Mouse (Mus musculus) mesoderm, embryonic 11.5 days (tissue): Measurements from ENCODE around the gene Frmd5.

Source experiments
- DNase-seq: peaks from one replicate; pipeline ENCODE4 v3.0.0-alpha.2; 2012; ENCODE audit warnings: low read depth, low spot score

The Frmd5 gene

GRCm38 (mm10) chr2:121682361-121682760 is 124.5 kb downstream of the Frmd5 start:
- no peak for DNase-seq

GRCm38 (mm10) chr2:121679711-121680110 is 127.2 kb downstream of the Frmd5 start:
- DNase-seq: no peak

- no peak for DNase-seq
Measured at GRCm38 (mm10) chr2:121677649-121677986, 129.3 kb downstream of the Frmd5 start.

DNA sequence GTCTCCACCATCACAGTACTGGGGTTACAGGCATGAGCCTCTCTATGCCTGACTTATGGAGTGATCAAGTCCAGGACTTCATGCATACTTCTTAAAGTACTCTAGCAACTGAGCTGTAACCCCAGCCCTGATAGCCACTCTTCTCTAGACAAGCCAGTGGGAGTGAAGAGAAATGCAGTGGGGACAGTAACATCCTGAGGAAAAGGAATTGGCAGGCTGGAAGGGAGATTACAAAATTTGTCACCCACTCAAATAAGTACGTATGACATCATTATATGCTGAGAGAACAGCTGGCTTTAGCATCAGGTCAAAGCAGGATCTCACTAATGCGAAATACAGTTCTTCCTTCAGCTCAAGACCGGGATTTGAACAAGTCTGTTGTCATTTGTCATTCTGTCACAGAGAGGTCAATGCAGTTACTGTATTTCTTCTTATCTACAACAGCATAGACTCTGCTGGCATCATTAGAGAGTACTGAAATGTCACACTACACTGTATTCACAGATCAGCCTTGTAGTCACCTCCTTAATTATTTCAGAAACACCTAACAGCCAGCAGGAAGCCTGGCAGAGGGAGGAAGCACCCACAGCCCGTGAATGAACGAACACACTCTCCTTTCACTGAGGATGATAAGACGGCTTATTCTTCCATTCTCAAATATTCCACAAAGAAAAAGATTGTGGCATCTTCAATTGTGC is 129.8 kb downstream of the Frmd5 start:
- DNase-seq: peak; percentile 16

DNA sequence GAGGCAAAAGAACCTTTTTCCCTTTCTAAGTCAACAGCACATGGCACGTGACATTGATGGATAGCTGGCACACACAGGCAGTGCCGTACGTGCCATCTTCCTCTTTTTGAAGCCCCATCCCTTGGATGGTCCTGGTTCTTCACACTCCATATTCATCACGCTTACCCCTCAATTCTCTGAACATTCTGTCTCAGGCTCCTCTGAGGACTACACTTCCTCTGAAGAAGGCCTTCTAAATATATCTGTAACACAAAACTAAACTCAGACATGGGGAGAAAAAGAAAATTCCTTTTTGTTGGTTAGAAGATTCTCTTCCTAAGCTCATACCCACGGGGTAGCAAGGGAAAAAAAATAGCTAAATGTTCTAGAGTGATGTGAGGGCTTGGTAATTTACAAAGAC is 131.0 kb downstream of the Frmd5 start:
- DNase-seq: no peak

DNA sequence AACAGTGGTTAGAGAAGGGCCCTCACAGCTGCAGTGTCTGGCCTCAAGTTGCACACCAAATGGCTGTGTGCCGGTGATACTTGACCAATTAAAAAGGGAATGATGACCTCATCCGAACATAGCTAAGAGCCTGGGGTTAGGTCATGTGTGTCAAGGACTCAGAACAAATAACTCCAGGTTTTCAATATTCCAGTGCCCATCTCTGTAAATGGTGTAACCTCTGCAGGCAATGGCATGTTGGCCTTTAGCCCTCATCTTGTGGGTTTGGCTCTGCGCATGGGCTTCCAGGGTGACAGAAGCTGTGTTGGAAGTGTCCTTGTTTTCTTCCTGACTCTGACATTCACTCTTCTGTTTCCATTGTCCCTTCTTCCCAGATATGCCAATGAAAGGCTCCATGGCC is 131.8 kb downstream of the Frmd5 start:
- no peak for DNase-seq

- DNase-seq: no peak
Measured at GRCm38 (mm10) chr2:121674211-121674610, 132.7 kb downstream of the Frmd5 start.

GRCm38 (mm10) chr2:121669846-121670245 is 137.0 kb downstream of the Frmd5 start:
- DNase-seq: no peak

GRCm38 (mm10) chr2:121668256-121668655 is 138.6 kb downstream of the Frmd5 start:
- no peak for DNase-seq

DNA sequence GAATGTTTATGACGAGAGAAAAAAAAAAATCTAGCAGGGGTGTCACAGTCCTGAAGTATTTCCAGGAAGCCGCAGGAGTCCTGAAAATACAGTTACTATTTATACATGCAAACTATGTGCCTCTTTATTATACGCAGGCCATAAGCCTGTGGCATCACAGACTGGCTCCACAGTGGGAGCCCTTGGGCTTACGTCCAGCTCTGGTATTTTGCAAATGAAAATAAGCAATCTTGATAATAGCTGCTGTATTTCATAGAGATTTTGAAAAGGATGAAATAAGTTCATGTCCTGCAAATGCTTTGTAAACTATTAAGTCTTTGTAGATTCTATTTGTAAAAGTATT is 145.8 kb downstream of the Frmd5 start:
- DNase-seq: no peak

DNA sequence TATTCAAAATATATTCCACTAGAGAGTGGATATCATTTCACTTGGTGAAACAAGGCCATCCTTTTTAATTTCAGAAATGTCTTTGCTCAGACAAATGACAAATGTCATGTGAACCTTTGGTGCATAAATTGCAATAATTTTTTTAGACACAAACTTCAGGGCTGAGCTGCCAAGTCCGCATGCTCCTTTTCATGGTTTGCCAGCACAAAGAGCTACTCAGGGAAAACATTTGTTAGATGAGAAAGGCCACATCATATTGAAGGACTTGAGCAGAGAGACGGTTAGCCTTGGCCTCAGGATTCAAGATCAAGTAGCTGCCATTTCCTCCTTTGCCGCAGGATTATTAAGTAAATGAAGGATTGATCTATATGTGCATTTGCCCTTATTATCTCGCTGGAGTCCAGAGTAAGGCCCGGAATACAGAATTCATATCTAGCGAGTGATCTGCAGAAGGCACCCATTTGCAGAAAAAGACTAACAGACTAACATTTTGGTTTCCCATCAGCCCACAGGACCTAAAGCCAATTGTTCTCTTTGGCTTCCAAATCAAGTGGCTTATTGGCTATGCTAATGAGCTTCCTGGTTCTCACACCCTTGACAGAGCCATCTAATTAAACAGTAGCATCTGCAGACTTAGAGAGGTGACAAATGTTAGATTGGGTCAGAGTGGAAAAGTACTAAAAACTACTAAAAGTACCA is 146.3 kb downstream of the Frmd5 start:
- no peak for DNase-seq

DNA sequence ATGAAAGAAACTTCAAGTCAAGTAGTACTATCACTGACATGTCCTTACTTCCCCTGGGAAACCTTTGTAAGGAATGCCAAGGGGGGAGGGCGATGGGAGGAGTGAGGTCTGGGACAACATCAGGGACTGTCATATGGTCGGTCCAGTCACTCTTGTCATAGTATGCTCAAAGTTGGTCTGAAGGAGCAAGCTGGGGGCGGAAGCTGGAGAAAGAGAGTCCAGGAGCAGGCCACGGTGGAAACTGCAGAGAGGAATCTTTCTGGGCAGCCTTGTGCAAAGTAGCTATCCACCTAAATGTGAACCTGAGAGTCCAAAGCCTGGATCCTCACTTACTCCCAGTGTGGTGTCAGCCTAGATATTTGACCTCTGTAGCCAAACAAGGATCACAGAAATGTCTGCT is 147.5 kb downstream of the Frmd5 start:
- no peak for DNase-seq

- DNase-seq: no peak
Measured at GRCm38 (mm10) chr2:121658123-121658767, 148.6 kb downstream of the Frmd5 start.

DNA sequence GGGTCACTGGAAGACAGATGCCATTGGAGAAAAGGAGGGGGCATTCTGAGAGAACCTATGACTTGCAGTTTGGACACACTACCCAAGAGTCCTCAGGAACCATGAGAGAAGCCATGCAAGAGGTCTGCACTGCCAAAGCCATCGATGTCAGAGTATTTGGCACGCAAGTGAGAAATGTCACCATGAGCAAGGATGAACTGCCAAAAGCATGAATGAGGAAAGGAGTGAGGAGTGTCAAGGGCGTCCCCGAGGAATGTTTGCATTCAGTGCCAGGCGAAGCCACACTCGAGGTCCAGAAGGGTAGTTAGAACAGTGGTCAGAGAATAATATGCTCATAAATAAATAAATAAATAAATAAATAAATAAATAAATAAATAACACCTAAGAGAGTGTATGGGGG is 150.9 kb downstream of the Frmd5 start:
- DNase-seq: no peak

GRCm38 (mm10) chr2:121655106-121655505 is 151.8 kb downstream of the Frmd5 start:
- DNase-seq: no peak

GRCm38 (mm10) chr2:121646528-121646927 is 160.4 kb downstream of the Frmd5 start:
- no peak for DNase-seq

DNA sequence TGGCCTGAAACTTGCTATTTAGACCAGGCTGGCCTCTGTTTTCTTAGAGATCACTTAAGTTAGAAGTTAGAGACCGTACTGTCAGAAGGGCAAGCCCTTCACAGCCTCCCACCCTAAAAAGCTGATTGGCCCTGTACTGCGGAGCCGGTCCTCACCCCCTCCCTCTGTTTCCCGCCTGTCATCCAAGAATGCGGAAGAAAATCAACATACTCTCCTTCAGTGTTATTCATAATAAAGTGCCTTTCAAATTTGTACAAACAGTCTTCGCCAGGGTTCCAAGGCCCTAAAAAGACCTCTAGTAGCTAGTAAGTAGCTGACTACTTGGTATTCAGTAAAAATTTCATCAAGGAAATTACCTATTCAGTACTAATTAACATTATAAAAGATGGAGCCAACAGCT is 164.0 kb downstream of the Frmd5 start:
- no peak for DNase-seq

GRCm38 (mm10) chr2:121632091-121632490 is 174.8 kb downstream of the Frmd5 start:
- DNase-seq: no peak

DNA sequence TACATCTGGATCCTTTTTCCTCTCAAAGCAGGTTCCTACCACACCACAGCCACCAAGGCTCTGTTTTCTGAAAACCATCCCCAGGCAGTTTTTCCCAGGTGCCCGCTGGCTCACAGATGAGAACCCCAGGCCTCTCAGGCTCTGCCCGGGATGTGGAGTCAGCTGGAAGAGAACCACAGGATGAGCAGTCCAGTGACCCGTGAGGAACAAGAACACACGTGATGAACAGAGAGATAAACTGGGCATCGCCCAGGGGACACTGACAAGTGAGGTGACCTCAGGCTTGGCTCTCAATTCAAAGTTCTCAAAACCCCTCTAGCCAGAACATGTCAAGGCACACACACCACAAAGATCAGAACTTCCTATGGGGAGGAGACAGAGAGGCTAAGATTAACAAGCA is 176.6 kb downstream of the Frmd5 start:
- no peak for DNase-seq

- DNase-seq: no peak
Measured at GRCm38 (mm10) chr2:121628290-121628689, 178.6 kb downstream of the Frmd5 start.

DNA sequence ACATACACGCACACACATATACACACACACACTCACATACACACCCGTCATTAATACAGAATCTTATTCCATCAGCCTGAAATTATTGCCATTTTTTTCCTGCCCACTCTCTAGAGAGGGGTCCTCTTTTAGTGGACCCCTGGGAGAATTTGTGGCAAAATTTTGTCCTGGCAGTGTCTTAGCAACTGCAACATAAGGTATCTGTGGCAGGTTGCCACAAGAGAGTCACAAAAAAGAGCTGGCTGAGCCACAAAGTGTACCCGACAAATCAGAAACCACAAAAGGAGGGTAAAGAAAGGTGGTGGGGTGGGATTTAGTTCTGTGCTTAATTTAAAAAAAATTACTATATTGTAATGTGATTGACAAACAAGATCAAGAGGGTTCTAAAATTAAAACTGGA is 181.0 kb downstream of the Frmd5 start:
- no peak for DNase-seq

- DNase-seq: peak; percentile 44
Measured at GRCm38 (mm10) chr2:121621262-121622163, 185.4 kb downstream of the Frmd5 start.
